ENCODE assay signal across 10 mouse cellular contexts in genomic region chr14:62607791-62608196, GRCm38 (mm10). TPM values are rescaled to one million over a fixed set of nuclear protein-coding genes. Genes with fewer than 3 reads are reported as not detected.
DNase-seq lines count a peak whose midpoint lies in the region; ATAC-seq and TF ChIP-seq lines count a peak whose summit lies in the region.
"Had no signal": no experiment of that assay in that cellular context is flagged by ENCODE, and none has a peak within 500 bp of the region (broad histone marks: within the 10 kb centered on the region; RNA-seq: fewer than 3 reads in every experiment).

No protein-coding gene starts in this region.

- peak; percentile 31 to 40 for DNase-seq in frontal cortex, postnatal 10 days (ENCODE audit: low spot score in 2 of 2)
- no peak for DNase-seq in frontal cortex, postnatal 14 days (ENCODE audit: low spot score in 2 of 2)
- no peak for DNase-seq in lung, adult 2 months
- no peak for DNase-seq in lung, postnatal 25 days (ENCODE audit: low spot score)
- peak; percentile 78 for DNase-seq in brain, embryonic 14.5 days (ENCODE audit: low read depth)
- peak; percentile 18 for DNase-seq in layer of hippocampus, adult 9-11 months
- DNase-seq in urinary bladder, postnatal 36 days (ENCODE audit: low spot score in 2 of 2) = no peak

- TF ChIP-seq POLR2A in lung, adult 2 months (IDR thresholded peaks at IDR 0.05; ENCODE audit: borderline replicate concordance, extremely low read depth, low read depth, low read length) = no peak
- TF ChIP-seq POLR2A in brain, embryonic 14.5 days (IDR thresholded peaks at IDR 0.05; ENCODE audit: borderline replicate concordance, extremely low read depth, insufficient read depth, insufficient read length, poor library complexity, severe bottlenecking) = no peak

- peak; percentile 45; the same call in 1 of the 2 replicates for TF ChIP-seq CTCF in lung, adult 2 months (IDR thresholded peaks at IDR 0.05; ENCODE audit: insufficient read depth, low read length)
- peak; percentile 21; the same call in 1 of the 2 replicates for TF ChIP-seq CTCF in brain, embryonic 14.5 days (IDR thresholded peaks at IDR 0.05; ENCODE audit: borderline replicate concordance, extremely low read depth, insufficient read depth, insufficient read length)

- 52% methylated on average over 8 of the region's 8 CpGs for WGBS in lung, adult 2 months

- no peak overlapping the region for H3K4me3 ChIP-seq in lung, adult 2 months (replicated peaks; ENCODE audit: extremely low read depth, low read depth, low read length)
- H3K4me3 ChIP-seq: midbrain, embryonic 12.5 days had no signal

- ATAC-seq in CD4-positive, CD25-positive, alpha-beta regulatory T cell, adult 4 months = no peak

- no peaks in the 10 kb centered on the region for H3K4me1 ChIP-seq in lung, adult 2 months (ENCODE audit: control insufficient read depth, insufficient read depth, low read length)

RNA-seq across cellular contexts. Expression of gene Gm4131, which starts 41.1 kb away (rescaled TPM):
- not detected in 2 replicates for polyA plus RNA-seq in lung, adult 2 months (2012; rRNA removed)
- not detected in 2 replicates for polyA plus RNA-seq in brain, embryonic 14.5 days (2012; rRNA removed)
- not detected for polyA plus RNA-seq in CD4-positive, CD25-positive, alpha-beta regulatory T cell, adult 4 months (2017; shearing (Covaris generic))
- polyA plus RNA-seq: midbrain, embryonic 12.5 days; stomach, embryonic 16.5 days had no signal

RNA-seq across cellular contexts. Expression of gene Fam124a, which starts 52.3 kb away (rescaled TPM):
- 14.6 and 17.7 TPM in 2 replicates for polyA plus RNA-seq in lung, adult 2 months (2012; rRNA removed)
- polyA plus RNA-seq in brain, embryonic 14.5 days (2012; rRNA removed) = 29.2 and 40.4 TPM in 2 replicates
- not detected for polyA plus RNA-seq in CD4-positive, CD25-positive, alpha-beta regulatory T cell, adult 4 months (2017; shearing (Covaris generic))

RNA-seq across cellular contexts. Expression of gene Serpine3, which starts 55.7 kb away (rescaled TPM):
- not detected in 2 replicates for polyA plus RNA-seq in lung, adult 2 months (2012; rRNA removed)
- 0.11 TPM in 1 of 2 replicates, not detected in the other for polyA plus RNA-seq in brain, embryonic 14.5 days (2012; rRNA removed)
- polyA plus RNA-seq in CD4-positive, CD25-positive, alpha-beta regulatory T cell, adult 4 months (2017; shearing (Covaris generic)) = not detected
- polyA plus RNA-seq: midbrain, embryonic 12.5 days; stomach, embryonic 16.5 days had no signal

Comparison
In these comparisons a context has a peak if more than half of its experiments do, and no peak if none do; other contexts are left out.
1. DNase-seq: peak in frontal cortex, postnatal 10 days (2 of 2), brain, embryonic 14.5 days (single experiment) and layer of hippocampus, adult 9-11 months (single experiment); none in frontal cortex, postnatal 14 days (0 of 2), lung, adult 2 months (single experiment), lung, postnatal 25 days (single experiment) and urinary bladder, postnatal 36 days (0 of 2).
2. RNA of gene Fam124a, which starts 52.3 kb away (polyA plus RNA-seq): 29.2 to 40.4 TPM in brain, embryonic 14.5 days and 14.6 to 17.7 TPM in lung, adult 2 months; not detected in CD4-positive, CD25-positive, alpha-beta regulatory T cell, adult 4 months; every median in the first group is over 10 times any median in the second.